Mouse (Mus musculus) stomach, postnatal 0 days (tissue): ENCODE results near the gene Dnah11. TPM values are rescaled to one million over a fixed set of nuclear protein-coding genes. Genes with fewer than 3 reads are reported as not detected.

ENCODE experiments used
- ATAC-seq: fragments of 200-750 bp; cut with Nextera tagmentation; 2 replicates; pipeline ENCODE4 v1.8.0; 2017; ENCODE audit not compliant: low FRiP score, low TSS enrichment
- DNase-seq: peaks from one replicate; pipeline ENCODE4 v3.0.0-alpha.2; 2016; ENCODE audit warnings: low spot score
- H3K27ac ChIP-seq: fragments of 300-500 bp; sonication (generic); replicated peaks from 2 replicates; pipeline ENCODE4 v1.5.1; 2014; ENCODE audit warnings: mild to moderate bottlenecking, control low read depth
- H3K27me3 ChIP-seq: fragments of 300-500 bp; sonication (generic); 2 replicates; pipeline ENCODE4 v1.6.1; 2014; ENCODE audit warnings: low read length; ENCODE audit not compliant: control insufficient read depth, insufficient read depth
- H3K36me3 ChIP-seq: fragments of 300-500 bp; sonication (generic); 2 replicates; pipeline ENCODE4 v1.6.1; 2014; ENCODE audit warnings: low read length, mixed read lengths; ENCODE audit not compliant: control insufficient read depth, insufficient read depth
- H3K4me1 ChIP-seq: fragments of 300-500 bp; sonication (generic); replicated peaks from 2 replicates; pipeline ENCODE4 v1.6.1; 2014; ENCODE audit warnings: antibody characterized with exemption; ENCODE audit not compliant: control insufficient read depth, insufficient read depth
- H3K4me2 ChIP-seq: fragments of 300-500 bp; sonication (generic); replicated peaks from 2 replicates; pipeline ENCODE4 v1.6.1; 2014; ENCODE audit warnings: low read depth, mild to moderate bottlenecking, control low read depth, moderate library complexity
- H3K4me3 ChIP-seq: fragments of 300-500 bp; sonication (generic); 2 replicates; pipeline ENCODE4 v1.5.1; 2014; ENCODE audit warnings: low read depth, low read length, control low read depth
- H3K9ac ChIP-seq: fragments of 300-500 bp; sonication (generic); 2 replicates; pipeline ENCODE4 v1.6.1; 2014; ENCODE audit warnings: mild to moderate bottlenecking, low read length, control low read depth, mixed read lengths
- H3K9me3 ChIP-seq: fragments of 300-500 bp; sonication (generic); 2 replicates; pipeline ENCODE4 v1.6.1; 2016; ENCODE audit warnings: low read length; ENCODE audit not compliant: control insufficient read depth
- CTCF ChIP-seq: IDR thresholded peaks from 2 replicates; pipeline ENCODE4 v1.5.1; 2016; ENCODE audit warnings: antibody characterized with exemption, low read depth, mild to moderate bottlenecking, moderate library complexity
- EP300 ChIP-seq: optimal IDR thresholded peaks from 2 replicates; pipeline ENCODE3; 2016; ENCODE audit warnings: antibody characterized with exemption
- WGBS: fragments of 180-500 bp; shearing (Covaris S2); extraction: QIAGEN DNeasy Blood & Tissue Kit; methylation state at CpG from one replicate; pipeline ENCODE4 v1.1.7; 2014; 5-methylcytosine and 5-hydroxymethylcytosine counted together
- polyA plus RNA-seq: library from polyadenylated mRNA; unstranded; fragments of >200 nt; fragmentation: Nextera tagmentation; extraction: Ambion mirVana; gene quantifications from 2 replicates; pipeline ENCODE4 v1.2.1, GENCODE M21; 2015

The Dnah11 gene
- polyA plus RNA-seq, 1 experiment from 2014 or later, result 0.01 TPM

DNA sequence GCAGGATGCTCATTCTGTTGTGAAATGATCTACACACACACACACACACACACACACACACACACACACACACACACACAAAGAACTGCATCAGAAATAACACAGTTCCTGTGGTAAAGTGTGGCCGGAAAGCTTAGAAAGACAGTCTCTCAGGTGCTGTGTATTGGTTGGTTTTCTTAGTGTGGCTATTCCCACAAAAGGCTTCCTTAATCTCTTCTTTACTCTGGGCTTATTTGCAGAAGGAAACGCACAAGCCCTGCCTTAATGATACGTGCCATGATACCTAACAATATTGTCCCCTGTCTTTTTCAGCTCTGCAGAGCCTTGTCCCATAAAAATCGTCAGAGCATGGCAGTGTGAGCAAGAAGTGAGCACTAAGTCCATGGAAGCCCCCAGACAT, 130.1 kb downstream of the Dnah11 start:
- TF ChIP-seq EP300 (no peak), CTCF (no peak)
- no peak for ATAC-seq
- H3K9me3 ChIP-seq, result no peaks in the 10 kb centered on the region

DNA sequence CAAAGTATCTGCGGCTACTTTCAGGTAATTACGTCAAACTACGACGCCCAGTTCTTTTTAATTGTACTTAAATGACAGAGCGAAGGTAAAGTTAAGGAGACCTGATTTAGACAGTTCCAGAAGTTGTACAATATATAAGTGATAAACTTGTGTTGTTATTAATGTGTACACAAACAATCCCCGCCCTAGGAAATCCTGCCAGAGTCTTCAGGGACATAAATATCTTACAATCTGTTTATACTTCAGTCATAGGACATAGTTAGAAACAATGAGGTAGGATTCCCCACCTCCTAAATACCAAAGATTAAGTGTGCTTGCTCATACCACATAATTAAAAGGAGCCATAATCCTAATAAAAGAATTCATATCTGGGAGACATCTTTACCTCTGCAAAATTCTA, 136.5 kb downstream of the Dnah11 start:
- H3K9ac ChIP-seq, result no peak overlapping the region
- no peak overlapping the region for H3K4me3 ChIP-seq
- no peaks in the 10 kb centered on the region for H3K27me3 ChIP-seq
- H3K4me2 ChIP-seq, result no peak overlapping the region
- 89% methylated on average over 6 of the region's 6 CpGs for WGBS
- H3K27ac ChIP-seq, result no peak overlapping the region
- DNase-seq, result no peak
- H3K4me1 ChIP-seq, result no peaks in the 10 kb centered on the region
- H3K9me3 ChIP-seq, result no peaks in the 10 kb centered on the region
- ATAC-seq, result no peak
- H3K36me3 ChIP-seq, result no peaks in the 10 kb centered on the region
- no peak for TF ChIP-seq EP300

More for the DNA sequence above, 130.1 kb downstream of the Dnah11 start:
- Histone ChIP-seq H3K4me3 (no peak overlapping the region), H3K4me2 (no peak overlapping the region), H3K27ac (no peak overlapping the region), H3K9ac (no peak overlapping the region), H3K4me1 (no peaks in the 10 kb centered on the region), H3K27me3 (no peaks in the 10 kb centered on the region), H3K36me3 (no peaks in the 10 kb centered on the region)
- DNase-seq, result no peak
- 56% methylated on average over 4 of the region's 4 CpGs for WGBS

DNA sequence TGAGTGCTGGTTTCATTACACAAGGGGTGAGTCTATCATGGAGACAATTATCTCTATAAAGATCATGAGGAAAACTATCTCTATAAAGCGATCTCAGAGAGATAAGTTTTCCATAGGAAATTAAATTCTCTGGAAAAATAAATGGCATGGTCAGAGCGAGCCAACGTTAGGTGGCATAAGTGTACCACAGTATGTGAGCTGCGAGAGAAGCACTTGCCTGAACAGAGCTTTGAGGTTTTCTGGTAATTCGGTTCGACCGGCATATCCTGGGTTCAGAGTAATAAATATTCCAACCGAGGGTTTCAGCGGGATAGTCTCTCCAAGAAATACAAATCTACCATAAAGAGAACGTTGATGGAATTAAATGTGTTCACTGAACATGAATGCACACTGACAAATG, 142.0 kb downstream of the Dnah11 start:
- WGBS, result 73% methylated on average over 10 of the region's 10 CpGs
- TF ChIP-seq EP300 (no peak), CTCF (peak; percentile 47)
- Histone ChIP-seq H3K4me2 (no peak overlapping the region), H3K27ac (no peak overlapping the region), H3K4me3 (no peak overlapping the region), H3K4me1 (no peaks in the 10 kb centered on the region), H3K36me3 (no peaks in the 10 kb centered on the region), H3K9me3 (no peaks in the 10 kb centered on the region), H3K27me3 (no peaks in the 10 kb centered on the region), H3K9ac (no peak overlapping the region)
- DNase-seq (no peak), ATAC-seq (no peak)

DNA sequence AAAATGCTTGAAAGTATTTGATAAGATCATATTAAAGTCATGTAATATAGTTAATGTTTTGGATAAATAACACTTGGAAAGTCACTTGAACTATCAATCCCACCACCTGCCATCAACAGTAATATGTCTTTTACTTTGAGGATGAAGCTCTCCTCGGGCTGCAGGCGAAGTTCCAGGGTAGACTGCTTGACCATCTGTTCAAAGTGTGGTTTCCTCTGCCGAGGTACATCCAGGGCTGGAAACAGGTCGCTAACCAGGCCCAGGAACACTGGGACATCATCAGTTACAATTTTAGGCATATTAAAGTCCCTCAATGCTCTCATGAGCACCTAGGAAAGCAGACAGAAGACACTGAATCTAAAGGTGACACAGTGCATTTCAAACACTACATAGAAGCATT, 153.5 kb downstream of the Dnah11 start:
- TF ChIP-seq CTCF (no peak), EP300 (no peak)
- DNase-seq (no peak), ATAC-seq (no peak)
- no peaks in the 10 kb centered on the region for H3K4me1 ChIP-seq
- no peaks in the 10 kb centered on the region for H3K27me3 ChIP-seq
- H3K4me3 ChIP-seq, result no peak overlapping the region
- H3K36me3 ChIP-seq, result no peaks in the 10 kb centered on the region
- H3K4me2 ChIP-seq, result no peak overlapping the region
- no peaks in the 10 kb centered on the region for H3K9me3 ChIP-seq
- 81% methylated on average over 4 of the region's 4 CpGs for WGBS
- H3K27ac ChIP-seq, result no peak overlapping the region
- H3K9ac ChIP-seq, result no peak overlapping the region

DNA sequence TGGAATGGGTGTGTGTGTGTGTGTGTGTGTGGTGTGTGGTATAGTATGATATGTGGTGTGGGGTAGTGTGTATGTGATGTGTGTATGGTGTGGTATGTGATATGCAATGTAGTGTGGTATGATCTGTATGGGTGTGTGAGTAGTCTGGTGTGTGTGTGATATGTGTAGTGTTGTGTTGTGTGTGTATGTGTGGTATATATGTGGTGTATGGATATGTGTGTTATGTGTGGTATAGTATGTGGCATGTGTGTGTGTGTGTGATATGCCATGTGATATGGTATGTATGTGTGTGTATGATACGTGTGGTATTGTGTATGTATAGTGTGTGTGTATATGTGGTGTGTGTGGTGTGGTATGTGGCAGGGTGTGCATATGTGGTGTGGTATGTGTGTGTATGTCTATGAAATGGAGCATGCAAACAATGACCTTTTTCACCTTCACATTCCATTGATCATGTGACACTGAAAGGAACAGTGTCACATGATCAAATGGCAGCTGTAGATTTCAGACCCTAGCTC, 155.7 kb downstream of the Dnah11 start:
- WGBS, result 89% methylated on average over 1 of the region's 1 CpGs

DNA sequence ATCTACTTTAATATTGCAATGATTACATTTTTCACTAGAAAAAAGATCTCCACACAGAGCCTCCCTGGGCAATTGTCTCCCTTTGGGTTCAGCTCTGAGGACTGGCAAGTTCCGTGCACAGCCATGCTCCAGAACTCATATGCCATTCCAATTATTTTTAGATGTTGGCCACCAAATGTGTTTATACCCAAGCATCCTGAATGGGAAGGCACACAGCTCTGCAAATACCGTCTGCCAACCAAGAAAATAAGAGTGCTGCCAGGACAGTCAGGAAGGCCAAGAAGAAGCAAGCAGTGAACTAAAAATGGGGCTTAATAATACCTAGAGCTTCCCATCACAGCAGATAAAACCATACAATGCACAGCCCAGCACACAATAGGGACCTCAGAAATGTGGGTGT, 156.6 kb downstream of the Dnah11 start:
- no peaks in the 10 kb centered on the region for H3K9me3 ChIP-seq
- DNase-seq, result no peak
- no peaks in the 10 kb centered on the region for H3K36me3 ChIP-seq
- H3K4me2 ChIP-seq, result no peak overlapping the region
- no peak overlapping the region for H3K4me3 ChIP-seq
- H3K9ac ChIP-seq, result no peak overlapping the region
- TF ChIP-seq EP300 (no peak), CTCF (no peak)
- H3K27ac ChIP-seq, result no peak overlapping the region
- H3K27me3 ChIP-seq, result no peaks in the 10 kb centered on the region
- H3K4me1 ChIP-seq, result no peaks in the 10 kb centered on the region
- WGBS, result 78% methylated on average over 2 of the region's 2 CpGs
- ATAC-seq, result no peak

More for the DNA sequence above, 155.7 kb downstream of the Dnah11 start:
- no peak overlapping the region for H3K4me3 ChIP-seq
- H3K9ac ChIP-seq, result no peak overlapping the region
- no peaks in the 10 kb centered on the region for H3K36me3 ChIP-seq
- DNase-seq, result no peak
- TF ChIP-seq EP300 (no peak), CTCF (no peak)
- no peaks in the 10 kb centered on the region for H3K4me1 ChIP-seq
- no peak for ATAC-seq
- H3K27me3 ChIP-seq, result no peaks in the 10 kb centered on the region
- no peaks in the 10 kb centered on the region for H3K9me3 ChIP-seq
- no peak overlapping the region for H3K27ac ChIP-seq
- no peak overlapping the region for H3K4me2 ChIP-seq
